Mouse (Mus musculus) hindbrain, embryonic 12.5 days (tissue): ENCODE results near the gene Neo1. TPM values are rescaled to one million over a fixed set of nuclear protein-coding genes. Genes with fewer than 3 reads are reported as not detected.

ENCODE experiments used
- ATAC-seq: fragments of 200-750 bp; cut with Nextera tagmentation; 2 replicates; pipeline ENCODE4 v1.8.0; 2017; ENCODE audit warnings: moderate TSS enrichment; ENCODE audit not compliant: low FRiP score
- H3K27ac ChIP-seq: fragments of 300-500 bp; sonication (generic); 2 replicates; pipeline ENCODE4 v1.5.1; 2016; ENCODE audit warnings: mild to moderate bottlenecking
- H3K27me3 ChIP-seq: fragments of 300-500 bp; sonication (generic); 2 replicates; pipeline ENCODE4 v1.6.1; 2016; ENCODE audit warnings: mild to moderate bottlenecking
- H3K36me3 ChIP-seq: fragments of 300-500 bp; sonication (generic); 2 replicates; pipeline ENCODE4 v1.6.1; 2016; ENCODE audit warnings: mild to moderate bottlenecking
- H3K4me1 ChIP-seq: fragments of 300-500 bp; sonication (generic); 2 replicates; pipeline ENCODE4 v1.6.1; 2016
- H3K4me2 ChIP-seq: fragments of 300-500 bp; sonication (generic); replicated peaks from 2 replicates; pipeline ENCODE4 v1.6.1; 2016; ENCODE audit warnings: mild to moderate bottlenecking
- H3K4me3 ChIP-seq: fragments of 300-500 bp; sonication (generic); 2 replicates; pipeline ENCODE4 v1.5.1; 2016; ENCODE audit warnings: mild to moderate bottlenecking
- H3K9ac ChIP-seq: fragments of 300-500 bp; sonication (generic); 2 replicates; pipeline ENCODE4 v1.6.1; 2016; ENCODE audit warnings: mild to moderate bottlenecking, moderate library complexity
- H3K9me3 ChIP-seq: fragments of 300-500 bp; sonication (generic); replicated peaks from 2 replicates; pipeline ENCODE4 v1.6.1; 2016; ENCODE audit warnings: mild to moderate bottlenecking
- WGBS: fragments of 180-500 bp; shearing (Covaris S2); methylation state at CpG from one replicate; pipeline ENCODE4 v1.1.7; 2016; 5-methylcytosine and 5-hydroxymethylcytosine counted together
- polyA plus RNA-seq: library from polyadenylated mRNA; unstranded; fragments of >200 nt; fragmentation: Nextera tagmentation; extraction: Ambion mirVana; gene quantifications from 2 replicates; pipeline ENCODE4 v1.2.1, GENCODE M21; 2016

Gene Neo1
- polyA plus RNA-seq, 1 experiment from 2014 or later = 62.7 TPM

DNA sequence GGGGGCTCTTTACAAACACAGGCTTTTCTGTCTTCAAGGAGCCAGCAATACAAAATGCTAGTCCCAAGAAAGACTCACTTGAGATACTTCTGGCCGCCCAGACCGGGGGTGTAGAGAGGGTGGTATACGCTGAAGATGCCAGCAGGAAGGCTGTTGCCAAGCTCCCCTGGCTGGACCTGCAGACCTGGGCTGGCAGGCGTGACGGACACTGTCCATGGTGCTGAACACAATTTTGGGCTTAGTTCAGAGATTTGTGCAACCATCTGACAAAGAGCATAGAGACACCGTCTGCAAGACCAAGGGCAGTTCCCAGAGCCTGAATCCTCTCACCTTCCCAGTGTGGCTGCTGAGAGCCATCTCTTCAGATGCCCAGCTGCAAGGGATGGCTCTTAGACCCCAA, 194.6 kb downstream of the Neo1 start:
- H3K9ac ChIP-seq = no peak overlapping the region
- no peaks in the 10 kb centered on the region for H3K36me3 ChIP-seq
- H3K27me3 ChIP-seq = no peaks in the 10 kb centered on the region; the same call in 1 of the 2 replicates
- no peak overlapping the region for H3K4me2 ChIP-seq
- H3K27ac ChIP-seq = no peak overlapping the region
- no peak for ATAC-seq
- WGBS = 24% methylated on average over 6 of the region's 6 CpGs
- no peaks in the 10 kb centered on the region for H3K4me1 ChIP-seq
- H3K4me3 ChIP-seq = no peak overlapping the region
- H3K9me3 ChIP-seq = no peaks in the 10 kb centered on the region

DNA sequence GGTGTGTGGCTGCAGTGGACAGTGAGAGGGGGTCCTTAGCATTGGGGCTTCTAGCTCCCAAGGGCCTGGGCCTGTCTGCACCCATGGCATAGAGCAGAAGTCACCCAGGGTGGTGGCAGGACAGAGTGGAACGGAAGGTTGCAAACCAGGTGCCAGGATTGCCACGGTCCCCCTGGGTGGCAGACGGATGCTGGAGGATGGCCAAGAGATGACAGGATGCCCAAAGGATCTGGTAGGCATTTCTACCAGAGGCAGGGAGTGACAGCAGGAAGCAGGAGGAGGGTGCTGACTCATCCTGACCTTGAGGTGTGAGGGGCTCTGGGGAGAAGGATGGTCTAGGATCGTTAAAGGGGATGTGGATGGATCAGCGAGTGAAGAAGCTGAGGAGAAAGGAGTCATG, 197.7 kb downstream of the Neo1 start:
- Histone ChIP-seq H3K27ac (no peak overlapping the region), H3K4me1 (peaks cover 11% of the 10 kb centered on the region; the same call in 1 of the 2 replicates), H3K4me2 (no peak overlapping the region), H3K36me3 (no peaks in the 10 kb centered on the region), H3K4me3 (no peak overlapping the region), H3K9me3 (no peaks in the 10 kb centered on the region), H3K9ac (no peak overlapping the region), H3K27me3 (no peaks in the 10 kb centered on the region; the same call in 1 of the 2 replicates)
- ATAC-seq = no peak
- 89% methylated on average over 5 of the region's 5 CpGs for WGBS

DNA sequence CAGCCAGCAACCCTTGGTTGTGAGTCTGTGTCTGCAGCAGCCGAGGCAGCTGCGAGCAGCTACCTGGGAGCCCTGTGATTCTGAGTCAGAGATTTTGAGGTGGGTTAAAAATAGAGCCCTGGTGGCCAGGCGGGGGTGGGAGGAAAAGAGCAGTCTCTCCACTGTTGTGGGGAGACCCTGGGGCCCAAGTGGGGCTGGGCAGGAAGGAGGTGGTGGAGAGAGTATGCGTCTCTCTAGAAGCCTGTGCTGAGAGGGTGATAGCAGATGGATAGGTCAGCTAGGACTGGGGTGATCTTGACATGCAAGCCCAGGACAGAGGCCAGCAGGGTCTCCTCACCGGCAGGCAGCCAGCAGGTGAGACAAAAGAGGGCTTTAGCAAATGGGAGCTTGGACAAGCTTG, 199.1 kb downstream of the Neo1 start:
- Histone ChIP-seq H3K4me2 (no peak overlapping the region), H3K27me3 (no peaks in the 10 kb centered on the region; the same call in 1 of the 2 replicates), H3K9ac (no peak overlapping the region), H3K36me3 (no peaks in the 10 kb centered on the region), H3K9me3 (no peaks in the 10 kb centered on the region), H3K27ac (no peak overlapping the region), H3K4me1 (peaks cover 16% of the 10 kb centered on the region), H3K4me3 (no peak overlapping the region)
- WGBS = 68% methylated on average over 5 of the region's 5 CpGs
- ATAC-seq = no peak

DNA sequence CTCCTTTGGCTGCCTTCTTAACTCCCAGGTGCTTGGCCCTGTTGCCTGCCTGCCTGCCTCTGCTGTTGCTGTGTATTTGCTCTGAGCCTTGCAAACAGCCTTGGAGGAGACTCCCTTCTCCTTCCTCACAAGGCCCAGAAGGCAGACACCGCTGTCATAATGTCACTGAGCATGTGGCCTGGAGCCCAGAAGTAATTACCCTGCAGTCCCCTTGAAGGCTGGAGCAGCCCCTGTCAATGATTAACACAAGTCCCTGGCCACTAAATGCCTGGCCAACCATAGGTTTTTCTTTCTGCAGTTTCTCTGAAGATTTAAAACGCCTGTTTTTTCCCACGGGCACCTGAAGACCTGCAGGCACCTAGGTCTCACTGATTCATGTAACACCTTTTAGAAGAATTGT, 203.3 kb downstream of the Neo1 start:
- Histone ChIP-seq H3K27me3 (no peaks in the 10 kb centered on the region), H3K27ac (no peak overlapping the region), H3K9ac (no peak overlapping the region), H3K9me3 (no peaks in the 10 kb centered on the region), H3K36me3 (no peaks in the 10 kb centered on the region), H3K4me2 (no peak overlapping the region), H3K4me1 (peaks cover 31% of the 10 kb centered on the region), H3K4me3 (no peak overlapping the region)
- 67% methylated on average over 3 of the region's 3 CpGs for WGBS
- ATAC-seq = no peak

DNA sequence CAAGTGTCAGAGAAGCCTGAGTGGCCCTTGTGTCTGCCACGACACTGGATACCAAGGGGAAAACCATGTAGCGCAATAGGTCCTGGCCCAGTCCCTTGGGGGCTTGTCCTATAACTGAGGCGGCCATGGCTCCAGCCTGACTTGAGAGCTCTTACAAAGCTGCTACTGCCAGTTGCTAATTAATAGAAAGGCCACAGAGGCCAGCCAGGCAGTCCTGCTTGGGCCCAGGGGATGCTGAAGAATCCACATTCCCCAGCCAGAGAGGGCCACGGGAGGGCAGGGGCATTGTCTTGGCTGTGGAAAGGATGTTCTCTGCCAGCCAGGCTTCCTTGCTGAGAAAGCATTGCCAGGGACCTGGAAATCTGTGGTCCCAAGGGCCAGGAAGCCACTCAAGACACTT, 206.6 kb downstream of the Neo1 start:
- ATAC-seq = no peak
- H3K4me1 ChIP-seq = peaks cover 32% of the 10 kb centered on the region

More for the DNA sequence above, 206.6 kb downstream of the Neo1 start:
- H3K27me3 ChIP-seq = peaks cover 11% of the 10 kb centered on the region
- H3K9me3 ChIP-seq = no peaks in the 10 kb centered on the region
- no peaks in the 10 kb centered on the region for H3K36me3 ChIP-seq
- no peak overlapping the region for H3K4me2 ChIP-seq
- H3K9ac ChIP-seq = no peak overlapping the region; the same call in 1 of the 2 replicates
- WGBS = 47% methylated on average over 4 of the region's 4 CpGs
- no peak overlapping the region for H3K4me3 ChIP-seq
- no peak overlapping the region for H3K27ac ChIP-seq

Other genes starting within 250 kb of the Neo1 start
- gene Hcn4, start 213.0 kb downstream of the Neo1 start, polyA plus RNA-seq = 1.8 and 2.7 TPM in 2 replicates